Mouse (Mus musculus): ENCODE results near the gene Rnf130. TPM values are rescaled to one million over a fixed set of nuclear protein-coding genes. Genes with fewer than 3 reads are reported as not detected.

The Rnf130 gene
- total and polyA plus RNA-seq, 3 experiments, result not detected

Other genes with a start within 250 kb of the Rnf130 start
- 0.04 TPM in 1 of 2 replicates, not detected in the other for gene Gfpt2, start 231.2 kb upstream of the Rnf130 start, total RNA-seq (2012; rRNA removed)
- not detected in 2 replicates for gene Gfpt2, start 231.2 kb upstream of the Rnf130 start, total RNA-seq (2014; rRNA removed)
- gene Gfpt2, start 231.2 kb upstream of the Rnf130 start, polyA plus RNA-seq (2012; ENCODE audit: insufficient read length, low read depth), result not detected in 2 replicates
- 22.0 and 22.5 TPM in 2 replicates for gene Mapk9, start 178.6 kb upstream of the Rnf130 start, total RNA-seq (2012; rRNA removed)
- gene Mapk9, start 178.6 kb upstream of the Rnf130 start, total RNA-seq (2014; rRNA removed), result 29.3 and 35.3 TPM in 2 replicates
- gene Mapk9, start 178.6 kb upstream of the Rnf130 start, polyA plus RNA-seq (2012; ENCODE audit: insufficient read length, low read depth), result 31.7 and 36.8 TPM in 2 replicates
- not detected in 2 replicates for gene Rasgef1c, start 123.5 kb upstream of the Rnf130 start, total RNA-seq (2012; rRNA removed)
- gene Rasgef1c, start 123.5 kb upstream of the Rnf130 start, total RNA-seq (2014; rRNA removed), result not detected in 2 replicates
- gene Rasgef1c, start 123.5 kb upstream of the Rnf130 start, polyA plus RNA-seq (2012; ENCODE audit: insufficient read length, low read depth), result not detected in 2 replicates
- 23.1 and 27.9 TPM in 2 replicates for gene Tbc1d9b, start 106.0 kb downstream of the Rnf130 start, total RNA-seq (2012; rRNA removed)
- 12.8 and 14.1 TPM in 2 replicates for gene Tbc1d9b, start 106.0 kb downstream of the Rnf130 start, total RNA-seq (2014; rRNA removed)
- gene Tbc1d9b, start 106.0 kb downstream of the Rnf130 start, polyA plus RNA-seq (2012; ENCODE audit: insufficient read length, low read depth), result 26.7 and 28.6 TPM in 2 replicates
- gene Mrnip, start 149.1 kb downstream of the Rnf130 start, total RNA-seq (2012; rRNA removed), result 30.4 and 36.7 TPM in 2 replicates
- 26.7 and 29.7 TPM in 2 replicates for gene Mrnip, start 149.1 kb downstream of the Rnf130 start, total RNA-seq (2014; rRNA removed)
- gene Mrnip, start 149.1 kb downstream of the Rnf130 start, polyA plus RNA-seq (2012; ENCODE audit: insufficient read length, low read depth), result 22.5 and 22.8 TPM in 2 replicates
- 311 and 456 TPM in 2 replicates for gene Sqstm1, start 185.5 kb downstream of the Rnf130 start, total RNA-seq (2012; rRNA removed)
- gene Sqstm1, start 185.5 kb downstream of the Rnf130 start, total RNA-seq (2014; rRNA removed), result 198 and 202 TPM in 2 replicates
- gene Sqstm1, start 185.5 kb downstream of the Rnf130 start, polyA plus RNA-seq (2012; ENCODE audit: insufficient read length, low read depth), result 579 and 599 TPM in 2 replicates
- gene Mgat4b, start 185.5 kb downstream of the Rnf130 start, total RNA-seq (2012; rRNA removed), result 12.8 and 16.2 TPM in 2 replicates
- 4.2 and 4.6 TPM in 2 replicates for gene Mgat4b, start 185.5 kb downstream of the Rnf130 start, total RNA-seq (2014; rRNA removed)
- gene Mgat4b, start 185.5 kb downstream of the Rnf130 start, polyA plus RNA-seq (2012; ENCODE audit: insufficient read length, low read depth), result 27.2 and 27.4 TPM in 2 replicates
- 1.1 and 1.4 TPM in 2 replicates for gene Ltc4s, start 213.3 kb downstream of the Rnf130 start, total RNA-seq (2012; rRNA removed)
- gene Ltc4s, start 213.3 kb downstream of the Rnf130 start, total RNA-seq (2014; rRNA removed), result 0.47 TPM in 1 of 2 replicates, not detected in the other
- 2.0 and 3.1 TPM in 2 replicates for gene Ltc4s, start 213.3 kb downstream of the Rnf130 start, polyA plus RNA-seq (2012; ENCODE audit: insufficient read length, low read depth)